Mouse (Mus musculus) forebrain, embryonic 16.5 days (tissue): ENCODE measurements around the gene Rfx3. TPM values are rescaled to one million over a fixed set of nuclear protein-coding genes. Genes with fewer than 3 reads are reported as not detected.
A peak's percentile ranks its signal among the peaks of the same experiment; 100 is the strongest.

Experiments
- ATAC-seq: fragments of 200-750 bp; cut with Nextera tagmentation; 2 replicates; pipeline ENCODE4 v1.8.0; 2017; ENCODE audit warnings: mild to moderate bottlenecking, moderate library complexity
- H3K27ac ChIP-seq: fragments of 300-500 bp; sonication (generic); 2 replicates; pipeline ENCODE4 v1.5.1; 2014; ENCODE audit warnings: low read length, control low read depth
- H3K27me3 ChIP-seq: fragments of 300-500 bp; sonication (generic); replicated peaks from 2 replicates; pipeline ENCODE4 v1.6.1; 2014; ENCODE audit warnings: low read length; ENCODE audit not compliant: control insufficient read depth, insufficient read depth
- H3K36me3 ChIP-seq: fragments of 300-500 bp; sonication (generic); 2 replicates; pipeline ENCODE4 v1.6.1; 2014; ENCODE audit not compliant: control insufficient read depth, insufficient read depth
- H3K4me1 ChIP-seq: fragments of 300-500 bp; sonication (generic); replicated peaks from 2 replicates; pipeline ENCODE4 v1.6.1; 2014; ENCODE audit warnings: low read length; ENCODE audit not compliant: control insufficient read depth, insufficient read depth
- H3K4me2 ChIP-seq: fragments of 300-500 bp; sonication (generic); 2 replicates; pipeline ENCODE4 v1.6.1; 2014; ENCODE audit warnings: mild to moderate bottlenecking, low read length, control low read depth
- H3K4me3 ChIP-seq: fragments of 300-500 bp; sonication (generic); replicated peaks from 2 replicates; pipeline ENCODE4 v1.5.1; 2014; ENCODE audit warnings: mild to moderate bottlenecking, low read length, control low read depth
- H3K9ac ChIP-seq: fragments of 300-500 bp; sonication (generic); replicated peaks from 2 replicates; pipeline ENCODE4 v1.6.1; 2014; ENCODE audit warnings: low read depth, low read length, control low read depth
- H3K9me3 ChIP-seq: fragments of 300-500 bp; sonication (generic); 2 replicates; pipeline ENCODE4 v1.6.1; 2016; ENCODE audit warnings: low read length; ENCODE audit not compliant: control insufficient read depth
- WGBS: fragments of 180-500 bp; shearing (Covaris S2); extraction: QIAGEN DNeasy Blood & Tissue Kit; methylation state at CpG from one replicate; pipeline ENCODE4 v1.1.7; 2014; 5-methylcytosine and 5-hydroxymethylcytosine counted together
- polyA plus RNA-seq: library from polyadenylated mRNA; unstranded; fragments of >200 nt; fragmentation: Nextera tagmentation; extraction: Ambion mirVana; gene quantifications from 2 replicates; pipeline ENCODE4 v1.2.1, GENCODE M21; 2015

The Rfx3 gene
- polyA plus RNA-seq, 1 experiment from 2014 or later, result 41.9 TPM

DNA sequence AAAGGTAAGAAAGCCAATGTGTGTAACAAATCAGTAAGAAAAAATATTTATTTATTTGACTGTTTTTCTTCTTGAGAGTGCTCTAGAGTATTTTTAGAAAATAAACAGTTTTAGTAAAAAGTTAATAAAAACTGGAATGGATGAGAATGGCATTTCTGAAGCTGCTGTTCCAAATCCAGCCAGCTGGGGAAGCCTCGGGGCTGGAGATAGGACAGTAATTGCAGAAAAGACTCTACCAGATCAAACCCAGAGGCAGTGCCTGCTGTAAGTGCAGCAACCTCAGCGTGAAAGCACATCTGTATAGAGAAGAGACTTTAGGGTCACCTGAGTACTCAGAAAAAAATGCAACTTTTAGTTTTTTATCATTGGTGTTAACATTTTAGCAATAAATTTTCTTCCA is 91.9 kb downstream of the Rfx3 start:
- WGBS, result 50% methylated on average over 2 of the region's 2 CpGs
- Histone ChIP-seq H3K9ac (no peak overlapping the region), H3K4me1 (0 out of 2 replicates have a peak, but pooled peaks cover 4% of the 10 kb centered on the region), H3K27ac (no peak overlapping the region), H3K9me3 (no peaks in the 10 kb centered on the region), H3K4me2 (no peak overlapping the region), H3K27me3 (no peaks in the 10 kb centered on the region), H3K36me3 (no peaks in the 10 kb centered on the region), H3K4me3 (no peak overlapping the region)
- no peak for ATAC-seq

DNA sequence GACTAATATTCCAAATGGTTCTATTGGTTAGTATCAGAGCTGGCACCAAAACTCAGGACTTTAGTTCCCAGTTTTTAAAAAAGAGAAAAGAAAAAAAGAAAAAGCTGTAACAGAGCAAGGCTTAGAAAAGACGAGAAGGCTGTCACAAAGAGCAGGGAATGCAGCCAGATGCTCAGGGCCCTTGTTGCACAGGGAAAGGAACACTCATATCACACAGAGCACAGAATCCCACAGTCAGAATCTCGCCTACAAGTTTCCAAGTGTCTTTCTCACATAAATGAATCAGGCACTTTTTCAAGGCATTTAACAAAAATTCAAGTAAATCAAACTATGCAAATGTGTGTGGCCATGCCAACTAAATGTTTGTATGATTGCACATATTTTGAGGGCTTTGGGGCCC is 94.5 kb downstream of the Rfx3 start:
- H3K9ac ChIP-seq, result no peak overlapping the region
- no peaks in the 10 kb centered on the region for H3K9me3 ChIP-seq
- H3K27me3 ChIP-seq, result no peaks in the 10 kb centered on the region
- H3K36me3 ChIP-seq, result no peaks in the 10 kb centered on the region
- H3K27ac ChIP-seq, result no peak overlapping the region
- WGBS, result 17% methylated on average over 2 of the region's 2 CpGs
- no peak for ATAC-seq
- 0 out of 2 replicates have a peak, but pooled peaks cover 4% of the 10 kb centered on the region for H3K4me1 ChIP-seq
- H3K4me2 ChIP-seq, result no peak overlapping the region
- no peak overlapping the region for H3K4me3 ChIP-seq

DNA sequence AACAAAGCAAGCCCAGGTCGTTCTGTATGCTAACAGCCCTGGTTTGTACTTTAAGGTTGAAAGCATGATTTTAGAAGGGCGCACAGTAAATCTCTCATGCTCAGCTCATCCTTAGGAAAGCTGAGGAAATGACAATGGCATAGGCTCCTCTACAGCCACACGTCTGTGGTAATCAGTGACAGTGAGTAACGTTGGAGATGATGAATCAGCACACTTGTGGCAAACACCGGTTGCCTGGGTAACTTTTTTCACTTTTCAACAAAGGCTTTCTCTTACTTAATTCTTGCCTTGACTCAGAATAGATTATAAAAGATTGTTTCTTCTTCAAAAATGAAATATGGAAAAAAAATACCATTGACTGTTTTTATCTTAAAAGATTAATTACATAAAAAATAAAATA is 104.0 kb downstream of the Rfx3 start:
- Histone ChIP-seq H3K27me3 (no peaks in the 10 kb centered on the region), H3K9ac (no peak overlapping the region), H3K9me3 (no peaks in the 10 kb centered on the region), H3K27ac (no peak overlapping the region), H3K36me3 (no peaks in the 10 kb centered on the region), H3K4me3 (no peak overlapping the region), H3K4me2 (no peak overlapping the region), H3K4me1 (peaks cover 10% of the 10 kb centered on the region)
- no peak for ATAC-seq
- 67% methylated on average over 5 of the region's 5 CpGs for WGBS

DNA sequence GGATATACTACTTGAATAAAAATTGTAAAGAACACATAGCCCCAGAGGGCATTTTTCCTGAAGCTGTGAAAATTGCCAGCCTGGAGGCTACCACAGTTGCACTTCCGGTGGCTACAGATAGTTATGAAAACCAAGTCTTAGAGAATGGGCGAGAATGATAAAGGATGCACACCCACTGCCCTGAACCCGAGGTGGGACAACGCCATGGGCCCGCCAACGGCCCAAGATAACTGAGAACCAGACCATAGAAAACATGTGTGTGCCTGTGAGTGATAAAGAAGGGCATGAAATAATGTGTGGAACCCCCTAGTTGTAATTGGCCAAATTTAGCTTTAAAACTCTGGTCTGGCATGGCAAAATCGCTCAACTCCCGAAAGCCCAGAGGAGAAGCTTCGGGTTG is 105.0 kb downstream of the Rfx3 start:
- no peak overlapping the region for H3K4me3 ChIP-seq
- H3K9me3 ChIP-seq, result no peaks in the 10 kb centered on the region
- H3K36me3 ChIP-seq, result no peaks in the 10 kb centered on the region
- H3K27ac ChIP-seq, result no peak overlapping the region
- WGBS, result 91% methylated on average over 9 of the region's 9 CpGs
- no peaks in the 10 kb centered on the region for H3K27me3 ChIP-seq
- no peak overlapping the region for H3K4me2 ChIP-seq
- ATAC-seq, result no peak
- H3K9ac ChIP-seq, result no peak overlapping the region
- peaks cover 10% of the 10 kb centered on the region for H3K4me1 ChIP-seq

DNA sequence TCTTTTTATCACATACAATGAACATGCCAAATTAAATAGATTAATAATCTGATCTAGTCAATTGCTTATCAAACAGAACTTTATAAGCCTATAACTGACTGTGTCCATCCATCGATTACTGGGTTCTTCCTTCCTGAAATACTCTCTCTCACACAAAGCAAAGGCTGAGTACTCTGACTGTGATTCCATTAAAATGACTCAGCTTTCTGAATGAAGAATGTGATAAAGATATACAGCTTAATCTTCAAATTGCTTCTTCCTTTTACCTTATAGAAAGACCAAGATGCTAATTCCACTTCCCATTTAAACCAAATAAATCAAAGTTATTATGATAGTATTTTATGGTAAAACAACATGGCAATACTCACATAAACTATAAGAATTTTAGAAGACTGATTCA is 105.8 kb downstream of the Rfx3 start:
- H3K27me3 ChIP-seq, result no peaks in the 10 kb centered on the region
- H3K4me2 ChIP-seq, result no peak overlapping the region
- H3K4me1 ChIP-seq, result peaks cover 10% of the 10 kb centered on the region
- no peak overlapping the region for H3K9ac ChIP-seq
- ATAC-seq, result no peak
- H3K9me3 ChIP-seq, result no peaks in the 10 kb centered on the region
- no peak overlapping the region for H3K4me3 ChIP-seq
- H3K27ac ChIP-seq, result no peak overlapping the region
- no peaks in the 10 kb centered on the region for H3K36me3 ChIP-seq
- 10% methylated on average over 1 of the region's 1 CpGs for WGBS

DNA sequence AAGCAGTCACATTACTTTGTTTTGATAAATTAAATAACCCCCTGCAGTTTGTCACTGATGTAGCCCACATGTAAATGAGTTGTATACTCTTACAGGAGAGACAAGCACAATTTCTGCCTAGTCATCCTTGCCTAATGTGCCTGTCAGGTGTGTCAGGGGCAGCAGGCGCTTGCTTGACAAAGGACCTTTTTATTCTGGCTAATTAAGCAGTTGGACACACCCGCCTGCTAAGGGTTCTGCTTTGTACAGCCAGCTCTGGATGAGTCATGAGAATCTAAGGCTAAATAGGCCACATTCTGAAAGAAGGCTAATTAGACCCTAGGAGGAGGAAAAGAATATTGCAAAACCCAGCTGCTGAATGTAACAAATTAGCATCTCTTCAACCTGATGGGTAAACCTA is 106.3 kb downstream of the Rfx3 start:
- Histone ChIP-seq H3K4me1 (peaks cover 10% of the 10 kb centered on the region), H3K4me3 (no peak overlapping the region), H3K27ac (no peak overlapping the region; the same call in 1 of the 2 replicates), H3K36me3 (no peaks in the 10 kb centered on the region), H3K27me3 (no peaks in the 10 kb centered on the region), H3K9ac (no peak overlapping the region), H3K9me3 (no peaks in the 10 kb centered on the region), H3K4me2 (no peak overlapping the region)
- ATAC-seq, result peak; percentile 94
- WGBS, result 3% methylated on average over 2 of the region's 2 CpGs

DNA sequence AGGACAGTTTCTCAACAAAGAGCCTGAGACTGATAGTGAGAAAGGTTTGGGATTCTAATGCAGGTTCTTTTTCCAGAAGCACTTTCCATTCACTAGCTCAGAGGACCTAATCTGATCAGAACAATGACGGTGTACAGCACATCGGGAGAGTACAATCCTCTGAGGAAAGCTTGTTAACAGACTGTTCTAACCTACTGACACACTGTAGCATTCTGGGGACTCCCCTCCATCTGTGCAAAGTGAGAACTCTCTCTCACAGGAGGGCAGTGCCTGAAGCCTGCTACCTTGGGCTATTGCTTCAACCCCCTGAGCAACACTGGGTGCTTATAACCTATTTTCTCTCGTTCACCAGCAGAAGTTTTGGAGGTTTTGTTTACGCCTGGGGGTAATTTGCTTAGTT is 106.8 kb downstream of the Rfx3 start:
- no peaks in the 10 kb centered on the region for H3K36me3 ChIP-seq
- H3K9me3 ChIP-seq, result no peaks in the 10 kb centered on the region
- peaks cover 10% of the 10 kb centered on the region for H3K4me1 ChIP-seq
- no peak overlapping the region for H3K4me2 ChIP-seq
- WGBS, result 4% methylated on average over 4 of the region's 4 CpGs
- no peak overlapping the region; the same call in 1 of the 2 replicates for H3K27ac ChIP-seq
- peak; percentile 81 for ATAC-seq
- no peak overlapping the region for H3K9ac ChIP-seq
- no peak overlapping the region for H3K4me3 ChIP-seq
- H3K27me3 ChIP-seq, result no peaks in the 10 kb centered on the region

DNA sequence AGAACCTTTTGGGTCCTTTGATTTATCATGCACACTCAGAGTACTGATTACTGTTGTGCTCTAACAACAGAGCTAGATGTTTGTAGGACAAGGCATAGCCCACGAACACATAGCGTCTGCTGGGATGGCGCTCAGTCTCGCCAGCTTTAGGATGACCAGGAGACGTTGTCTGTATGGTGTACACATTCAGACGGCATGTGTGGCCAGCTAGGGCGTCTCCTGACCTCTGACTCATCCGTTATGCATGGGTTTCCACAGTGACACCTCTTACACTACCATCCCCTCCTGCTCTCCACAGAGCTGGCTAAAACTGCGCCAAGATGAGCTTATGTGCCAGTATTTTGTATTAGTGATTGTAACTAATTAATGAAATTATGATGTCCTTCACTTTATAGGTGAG is 108.4 kb downstream of the Rfx3 start:
- no peak overlapping the region for H3K27ac ChIP-seq
- H3K9me3 ChIP-seq, result no peaks in the 10 kb centered on the region
- peaks cover 10% of the 10 kb centered on the region for H3K4me1 ChIP-seq
- no peak overlapping the region for H3K4me2 ChIP-seq
- H3K27me3 ChIP-seq, result no peaks in the 10 kb centered on the region
- WGBS, result 91% methylated on average over 9 of the region's 9 CpGs
- no peaks in the 10 kb centered on the region for H3K36me3 ChIP-seq
- no peak overlapping the region for H3K4me3 ChIP-seq
- no peak for ATAC-seq
- no peak overlapping the region for H3K9ac ChIP-seq

DNA sequence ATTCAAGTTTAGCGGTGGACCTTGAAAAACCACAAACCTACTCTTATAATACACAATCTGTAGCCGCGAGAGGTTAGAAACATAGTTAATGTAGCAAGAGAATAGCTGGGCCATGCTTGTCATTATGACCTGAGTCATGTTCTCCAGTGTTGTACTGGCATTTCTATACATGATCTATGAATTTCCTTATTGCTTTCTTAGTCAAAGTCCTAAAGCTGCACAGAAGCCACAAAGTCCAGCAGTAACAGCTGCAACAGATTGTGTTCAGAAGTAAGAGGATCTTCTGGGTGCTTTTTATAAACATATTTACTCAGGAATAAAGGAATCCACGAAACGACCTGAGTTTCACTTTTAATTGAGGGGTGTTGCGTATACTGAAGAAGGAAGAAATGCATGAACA is 109.3 kb downstream of the Rfx3 start:
- 87% methylated on average over 6 of the region's 6 CpGs for WGBS
- H3K9me3 ChIP-seq, result no peaks in the 10 kb centered on the region
- H3K4me1 ChIP-seq, result peaks cover 10% of the 10 kb centered on the region
- H3K4me2 ChIP-seq, result no peak overlapping the region
- no peak for ATAC-seq
- no peak overlapping the region for H3K27ac ChIP-seq
- no peak overlapping the region for H3K9ac ChIP-seq
- H3K4me3 ChIP-seq, result no peak overlapping the region
- no peaks in the 10 kb centered on the region for H3K36me3 ChIP-seq
- H3K27me3 ChIP-seq, result no peaks in the 10 kb centered on the region

DNA sequence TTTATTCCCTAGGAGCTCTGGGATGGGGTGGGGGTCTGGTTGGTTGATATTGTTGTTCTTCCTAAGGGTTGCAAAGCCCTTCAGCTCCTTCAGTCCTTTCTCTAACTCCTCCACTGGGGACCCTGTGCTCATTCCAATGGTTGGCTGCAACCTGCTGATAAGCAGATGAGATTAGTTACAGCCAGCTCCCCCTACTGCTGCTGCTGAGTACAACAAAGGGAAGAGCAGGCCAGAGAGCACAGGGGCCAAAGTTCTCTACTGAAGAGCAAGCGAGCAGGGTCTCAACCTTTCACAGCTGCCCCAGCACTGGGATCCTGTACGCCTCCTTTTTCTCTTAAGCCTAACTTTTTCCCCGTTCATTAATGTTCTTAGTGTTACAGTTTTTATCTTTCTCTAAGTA is 126.4 kb downstream of the Rfx3 start:
- 89% methylated on average over 3 of the region's 3 CpGs for WGBS
- no peak overlapping the region for H3K4me2 ChIP-seq

More for the DNA sequence above, 126.4 kb downstream of the Rfx3 start:
- no peak for ATAC-seq
- no peak overlapping the region for H3K9ac ChIP-seq
- H3K4me3 ChIP-seq, result no peak overlapping the region
- no peaks in the 10 kb centered on the region for H3K4me1 ChIP-seq
- H3K36me3 ChIP-seq, result no peaks in the 10 kb centered on the region
- no peaks in the 10 kb centered on the region for H3K9me3 ChIP-seq
- H3K27ac ChIP-seq, result no peak overlapping the region
- H3K27me3 ChIP-seq, result no peaks in the 10 kb centered on the region
